Mouse (Mus musculus) monocyte, adult 2 months (primary cell): ENCODE measurements around the gene Prrg4.
"Not testable (repeated sequence)": the region's sequence is repeated elsewhere in the genome, so short reads cannot be mapped to it uniquely, and the experiment has no call there.

Experiments
- DNase-seq, 2 experiments: peaks; one replicate each; pipeline ENCODE4 v3.0.0; 2022; ENCODE audit warnings: low spot score in 2 of 2, low read depth in 1 of 2

Gene Prrg4

DNA sequence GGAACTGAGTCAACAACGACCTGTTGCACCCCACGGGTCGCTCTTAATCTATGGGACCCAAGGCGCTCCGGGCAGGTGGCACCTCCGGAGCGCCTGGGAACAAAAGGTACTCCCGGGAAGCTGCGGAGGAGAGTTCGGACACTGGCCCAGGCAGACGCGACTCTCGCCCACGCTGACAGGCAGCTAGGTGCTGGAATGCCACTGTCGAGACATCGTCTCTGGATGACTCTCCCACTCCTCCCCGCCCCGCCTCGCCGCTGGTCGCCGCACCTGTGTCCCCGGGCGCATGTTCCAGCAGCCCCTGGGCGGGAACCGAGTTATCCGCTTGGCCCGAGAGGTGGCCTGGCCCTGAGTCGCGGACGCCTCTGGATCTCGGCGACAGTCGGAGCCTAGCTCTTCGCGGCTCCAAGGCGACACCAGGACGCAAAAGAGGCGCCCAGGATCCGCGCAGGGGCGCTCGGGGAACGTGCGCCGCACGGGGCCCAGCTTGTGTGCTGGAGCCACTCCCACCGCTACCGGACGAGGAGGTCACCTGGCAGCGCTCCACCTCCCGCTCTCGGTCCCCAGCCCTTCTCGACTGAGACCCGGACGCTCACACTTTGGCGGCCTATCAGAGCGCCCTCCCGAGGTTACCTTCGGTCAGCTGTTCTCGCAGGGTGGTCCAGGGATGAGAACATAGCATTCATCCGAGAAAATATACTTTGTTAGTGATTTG lies at the start of gene Prrg4:
Prrg4 (minus strand) TSS at position 601 of the 715 bp plus-strand sequence.
- DNase-seq: no peak

DNA sequence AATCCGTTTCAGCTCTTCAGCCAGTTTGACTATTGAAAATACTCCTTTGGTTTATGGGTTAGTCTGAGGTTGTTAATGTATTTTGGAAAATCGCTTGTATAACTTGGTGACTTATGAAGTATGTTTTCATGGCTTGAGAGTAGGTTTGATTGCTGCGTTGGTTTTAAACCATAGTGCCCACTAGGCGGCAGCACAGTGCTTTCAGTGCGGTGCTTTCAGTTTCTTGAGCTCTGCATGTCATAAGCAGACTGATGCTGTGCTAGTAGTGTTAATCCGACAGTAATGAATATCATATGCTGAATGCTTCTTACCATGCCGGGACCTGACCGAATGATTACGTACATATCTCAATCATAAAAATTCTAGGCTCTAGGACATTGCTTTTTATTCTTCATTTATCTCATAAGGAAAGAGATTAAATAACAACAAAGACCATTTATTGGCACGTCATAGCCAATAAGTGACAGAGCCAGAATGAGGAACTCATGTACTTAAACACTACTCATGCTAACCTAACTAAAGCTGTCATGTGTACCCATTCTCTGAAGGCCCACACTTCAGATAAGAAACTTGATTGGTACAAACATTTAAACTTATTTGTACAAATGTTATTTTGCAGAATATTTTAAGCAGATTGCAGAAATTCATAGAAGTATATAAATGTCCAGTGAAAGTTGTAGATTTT lies 38.3 kb upstream of the Prrg4 start:
- DNase-seq: peak; percentile 5 to 34

DNA sequence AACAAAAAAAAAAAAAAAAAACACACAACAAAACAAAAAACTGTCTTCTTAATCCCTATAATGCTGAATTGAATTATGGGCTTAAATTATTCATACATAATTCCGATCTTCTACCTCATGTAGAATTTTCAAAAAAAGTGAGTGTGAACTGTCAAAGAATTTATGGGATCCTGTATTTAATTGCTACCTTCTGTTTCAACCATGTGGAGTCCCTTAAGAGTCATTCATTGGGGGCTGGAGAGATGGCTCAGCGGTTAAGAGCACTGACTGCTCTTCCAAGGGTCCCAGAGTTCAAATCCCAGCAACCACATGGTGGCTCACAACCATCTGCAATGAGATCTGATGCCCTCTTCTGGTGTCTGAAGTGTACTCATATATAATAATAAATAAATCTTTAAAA lies 37.7 kb upstream of the Prrg4 start:
- DNase-seq: not testable (repeated sequence)

GRCm38 (mm10) chr2:104886109-104886508 lies 36.4 kb upstream of the Prrg4 start:
- no peak for DNase-seq

GRCm38 (mm10) chr2:104878794-104879193 lies 29.1 kb upstream of the Prrg4 start:
- no peak for DNase-seq

GRCm38 (mm10) chr2:104869101-104869500 lies 19.4 kb upstream of the Prrg4 start:
- no peak for DNase-seq

DNA sequence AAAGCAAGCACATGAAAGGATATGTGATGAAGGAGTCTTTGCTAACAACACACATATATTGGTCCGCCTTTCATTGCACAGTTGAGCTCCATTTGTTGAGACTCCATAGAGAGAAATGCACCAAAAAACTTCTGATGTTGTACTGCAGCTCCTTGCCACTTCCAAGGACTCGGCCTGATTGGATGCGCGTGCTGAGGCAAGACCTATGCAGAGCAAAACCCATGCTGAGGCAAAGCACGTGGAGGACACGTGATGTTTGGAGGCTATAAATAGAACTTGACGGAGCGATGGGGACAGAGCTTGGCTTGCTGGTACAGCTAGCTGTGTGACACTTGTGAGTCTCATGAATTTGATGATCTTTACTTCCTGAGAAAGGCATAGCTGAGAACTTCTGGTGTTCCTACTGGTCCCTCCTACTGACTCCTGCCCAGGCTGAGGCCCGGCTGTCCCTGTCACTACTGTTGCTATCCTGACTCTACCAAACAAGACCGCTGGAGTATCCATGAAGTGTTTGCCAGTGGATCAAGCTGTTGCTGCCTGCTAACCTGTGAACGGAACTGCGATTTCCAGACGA lies 17.7 kb upstream of the Prrg4 start, which contains the start of gene Ccdc73:
Ccdc73 (plus strand) TSS at position 524 of the 574 bp plus-strand sequence.
- no peak for DNase-seq

DNA sequence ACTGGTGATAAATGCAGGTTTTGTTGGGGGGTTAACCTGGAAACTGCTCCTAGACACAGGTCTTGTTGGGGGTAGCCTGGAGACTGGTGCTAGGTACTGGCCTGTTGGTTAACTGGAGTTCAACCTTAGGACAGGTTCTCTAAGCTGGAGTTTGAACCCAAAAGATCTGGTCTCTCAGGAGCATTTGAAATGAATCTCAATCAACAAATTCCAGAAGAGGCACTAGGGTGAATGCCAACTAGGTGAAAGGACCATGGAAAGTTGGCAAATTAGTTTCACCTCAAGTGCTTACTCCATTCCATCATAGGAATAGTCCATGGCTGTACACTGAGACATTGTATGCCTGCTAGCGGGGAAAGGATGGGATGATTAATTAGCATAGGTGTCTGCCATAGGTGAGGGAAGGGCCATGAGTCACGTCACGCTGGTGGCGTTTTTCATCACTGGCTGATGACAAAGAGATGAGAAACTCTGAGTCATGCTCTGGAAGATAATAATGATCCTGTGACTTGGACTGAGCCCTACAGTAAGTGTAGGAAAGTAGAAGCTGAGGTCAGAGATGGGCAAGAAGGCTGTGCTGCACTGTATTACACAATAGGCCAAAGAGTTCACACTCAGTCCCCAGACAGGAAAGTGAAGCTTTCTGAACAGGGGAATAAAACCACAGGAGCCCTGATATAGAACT lies 14.6 kb upstream of the Prrg4 start:
- DNase-seq: peak in 1 of 2 experiments; percentile 2

DNA sequence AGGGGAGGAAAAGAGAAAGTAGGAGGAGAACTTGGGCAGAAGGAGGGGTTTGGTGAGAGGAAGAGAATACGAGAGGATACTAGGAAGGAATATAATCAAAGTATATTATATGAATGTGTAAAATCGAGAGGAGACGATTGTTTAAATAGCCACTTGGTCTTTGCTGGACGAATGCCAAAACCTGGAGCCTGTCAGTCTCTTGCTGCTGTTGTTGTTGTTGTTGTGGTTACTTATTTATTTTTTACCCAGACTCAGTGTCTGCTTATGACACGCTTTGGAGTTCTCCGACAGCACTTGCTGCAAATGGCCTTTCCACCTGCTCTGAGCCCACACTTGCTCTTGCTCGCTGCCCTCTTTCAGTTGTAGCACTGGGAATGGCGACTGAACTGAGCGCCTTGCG lies 10.8 kb upstream of the Prrg4 start:
- DNase-seq: no peak

- no peak for DNase-seq
Observed at GRCm38 (mm10) chr2:104859060-104859459, 9.4 kb upstream of the Prrg4 start.

GRCm38 (mm10) chr2:104858083-104858482 lies 8.4 kb upstream of the Prrg4 start:
- DNase-seq: not testable (repeated sequence)

- DNase-seq: no peak
Observed at GRCm38 (mm10) chr2:104856218-104856617, 6.5 kb upstream of the Prrg4 start.

GRCm38 (mm10) chr2:104855732-104856131 lies 6.1 kb upstream of the Prrg4 start:
- DNase-seq: no peak

DNA sequence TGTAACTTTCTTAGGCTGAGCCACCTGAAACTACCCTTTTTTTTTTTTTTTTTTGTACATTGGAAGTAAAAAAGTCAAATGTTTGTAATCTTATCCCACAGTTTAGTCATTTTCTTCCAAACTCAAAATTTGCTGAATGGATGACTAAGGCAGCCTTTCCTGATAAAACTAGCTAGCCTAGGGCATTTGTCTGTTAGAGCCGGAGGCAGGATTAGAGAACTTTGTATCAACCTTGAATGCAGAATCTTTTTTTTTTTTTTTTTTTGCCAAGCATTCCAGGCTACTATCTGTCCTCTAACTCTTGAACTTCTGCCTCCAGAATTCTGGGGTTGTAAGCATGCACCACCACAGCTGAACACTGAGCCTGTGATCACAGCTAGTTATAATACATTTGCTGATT lies 5.2 kb upstream of the Prrg4 start:
- no peak for DNase-seq

- no peak for DNase-seq
Observed at GRCm38 (mm10) chr2:104852546-104852945, 2.9 kb upstream of the Prrg4 start.

- no peak for DNase-seq
Observed at GRCm38 (mm10) chr2:104851686-104852085, 2.0 kb upstream of the Prrg4 start.

- DNase-seq: no peak
Observed at GRCm38 (mm10) chr2:104849991-104850359, 299 bp upstream of the Prrg4 start.

- no peak for DNase-seq
Observed at GRCm38 (mm10) chr2:104848235-104849161, 1.2 kb downstream of the Prrg4 start.

GRCm38 (mm10) chr2:104847645-104848044 lies 2.0 kb downstream of the Prrg4 start:
- no peak for DNase-seq

DNA sequence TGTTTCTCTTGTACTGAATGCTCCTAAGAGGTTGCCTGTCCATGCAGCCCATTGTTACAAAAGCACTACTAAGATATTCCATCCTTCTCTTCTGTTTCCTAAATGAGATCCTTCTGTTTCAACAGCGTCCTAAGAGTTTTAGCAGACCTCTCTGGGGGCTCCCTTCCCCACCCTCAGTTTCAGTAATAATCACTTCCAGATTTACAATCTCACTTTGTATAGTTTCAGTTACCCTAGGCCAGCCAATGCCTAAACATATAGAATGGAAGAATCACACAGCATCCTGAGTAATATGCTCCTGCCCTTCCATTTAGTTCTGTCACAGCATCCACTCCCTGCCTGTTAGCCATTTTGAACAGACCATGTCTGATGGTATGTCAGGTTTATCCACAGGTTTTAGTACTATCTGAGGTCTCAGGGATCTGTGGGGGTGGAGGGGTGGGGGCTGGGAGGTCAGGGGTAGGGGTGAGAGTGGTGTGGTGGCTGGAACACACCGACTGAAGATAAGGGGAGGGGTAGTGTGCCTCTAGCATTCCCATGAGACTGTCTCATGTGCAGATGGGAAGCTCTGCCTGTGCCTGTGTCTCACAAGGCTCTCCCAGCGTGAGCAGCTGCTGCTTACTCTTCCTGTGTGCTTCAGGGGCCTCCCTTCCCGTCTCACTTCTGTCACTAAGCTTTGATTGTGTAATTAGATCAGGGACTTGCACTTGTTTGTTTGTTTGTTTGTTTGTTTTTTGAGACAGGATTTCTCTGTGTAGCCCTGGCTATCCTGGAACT lies 2.9 kb downstream of the Prrg4 start:
- DNase-seq: no peak
